Mouse (Mus musculus): ENCODE measurements around the gene Stxbp2.
"Not testable (repeated sequence)": the region's sequence is repeated elsewhere in the genome, so short reads cannot be mapped to it uniquely, and the experiment has no call there.

Gene Stxbp2

DNA sequence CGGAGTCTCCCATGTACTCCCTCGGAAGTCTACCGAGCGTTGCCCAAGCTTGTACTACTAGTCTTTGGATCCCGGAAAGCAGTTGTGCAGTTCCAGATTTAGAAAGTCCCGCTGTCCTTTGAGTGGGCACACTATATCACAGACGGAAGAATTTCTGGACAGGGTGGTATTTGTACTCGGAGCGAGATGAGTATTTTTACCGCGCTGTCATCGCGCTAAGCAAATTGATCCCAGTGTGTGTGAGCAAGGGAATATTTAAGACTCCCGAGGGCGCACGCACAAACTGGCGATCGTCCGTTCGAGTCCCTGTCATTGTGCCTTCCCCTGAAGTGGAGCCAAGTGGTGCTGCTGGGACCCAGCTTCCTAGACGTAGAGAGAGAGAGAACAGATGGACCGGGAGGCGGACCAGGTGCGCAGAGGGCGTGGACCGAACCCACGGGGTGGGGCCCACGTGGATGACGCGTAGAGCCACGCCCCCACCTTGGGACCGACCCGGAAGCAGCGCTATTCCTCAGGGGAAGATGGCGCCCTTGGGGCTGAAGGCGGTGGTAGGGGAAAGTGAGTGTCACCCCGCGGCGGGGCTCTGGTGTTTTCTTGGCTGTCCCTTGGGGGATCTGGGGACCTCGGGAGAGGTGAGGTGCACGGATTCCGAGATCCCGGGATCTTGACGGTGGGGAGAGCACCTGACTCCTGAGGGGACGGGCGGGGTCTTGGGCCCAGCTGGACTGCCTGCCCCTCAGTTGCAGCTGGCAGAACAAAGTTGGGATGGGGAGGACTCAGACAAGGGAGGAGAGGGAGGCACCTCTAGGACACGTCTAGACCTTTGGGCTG lies at the start of gene Stxbp2:
Gene Stxbp2 (plus strand): TSS at position 309 of the 831 bp plus-strand sequence.
- peak; percentile 70 for DNase-seq (ENCODE audit: low spot score in 2 of 2)

DNA sequence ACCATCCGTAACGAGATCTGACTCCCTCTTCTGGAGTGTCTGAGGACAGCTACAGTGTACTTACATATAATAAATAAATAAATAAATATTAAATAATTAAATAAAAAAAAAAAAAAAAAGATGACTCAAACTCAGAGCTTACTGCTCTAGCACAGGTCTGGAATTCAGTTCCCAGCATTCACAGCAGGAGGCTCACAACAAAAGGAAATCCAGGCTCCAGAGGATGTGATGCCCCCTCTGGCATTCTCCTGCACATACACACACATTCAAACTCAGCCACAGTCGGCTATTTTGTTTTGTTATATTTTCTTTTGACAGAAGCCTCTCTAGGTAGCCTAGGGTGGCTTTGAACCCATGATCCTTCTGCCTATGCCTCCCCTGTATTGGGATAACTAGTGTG lies 48.8 kb upstream of the Stxbp2 start:
- DNase-seq (ENCODE audit: low spot score in 2 of 2): not testable (repeated sequence)

DNA sequence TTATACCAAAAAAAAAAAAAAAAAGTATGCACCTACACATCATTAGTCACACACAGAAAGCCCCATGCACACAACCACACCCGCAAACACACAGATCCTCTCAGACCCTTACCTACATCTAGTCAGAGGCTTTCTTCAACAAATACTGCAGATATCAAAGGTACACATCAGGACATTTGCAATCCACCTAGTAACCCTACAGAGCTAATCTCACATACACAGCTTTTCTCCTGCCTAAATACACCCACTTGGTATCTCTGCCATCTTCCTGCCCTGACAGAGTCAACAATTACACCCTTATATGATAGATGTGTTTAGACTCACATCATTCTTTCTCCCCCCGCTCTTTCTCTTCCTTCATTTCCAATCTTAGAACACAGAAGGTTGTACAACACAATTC lies 44.3 kb upstream of the Stxbp2 start:
- no peak for DNase-seq (ENCODE audit: low spot score in 2 of 2)

DNA sequence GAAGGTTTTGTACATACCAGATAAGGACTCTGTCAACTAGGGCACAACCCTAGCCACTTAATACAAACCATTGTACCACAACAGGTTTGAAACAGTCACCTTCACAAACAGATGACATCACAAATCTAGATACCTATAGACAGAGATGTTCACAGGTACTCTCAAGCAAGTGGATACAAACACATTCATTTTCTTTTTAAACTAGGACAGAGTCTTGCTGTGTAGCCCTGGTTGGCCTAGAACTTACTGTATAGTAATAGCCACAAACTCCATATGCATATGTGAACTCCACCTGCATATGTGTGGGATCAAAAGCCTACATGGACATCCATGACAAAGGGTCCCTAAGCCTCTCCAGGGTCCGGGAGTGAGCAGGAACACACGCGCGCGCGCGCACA lies 43.8 kb upstream of the Stxbp2 start, which contains the start of gene Camsap3:
Gene Camsap3 (plus strand): TSS at position 301 of the 398 bp plus-strand sequence.
- no peak for DNase-seq (ENCODE audit: low spot score in 2 of 2)

DNA sequence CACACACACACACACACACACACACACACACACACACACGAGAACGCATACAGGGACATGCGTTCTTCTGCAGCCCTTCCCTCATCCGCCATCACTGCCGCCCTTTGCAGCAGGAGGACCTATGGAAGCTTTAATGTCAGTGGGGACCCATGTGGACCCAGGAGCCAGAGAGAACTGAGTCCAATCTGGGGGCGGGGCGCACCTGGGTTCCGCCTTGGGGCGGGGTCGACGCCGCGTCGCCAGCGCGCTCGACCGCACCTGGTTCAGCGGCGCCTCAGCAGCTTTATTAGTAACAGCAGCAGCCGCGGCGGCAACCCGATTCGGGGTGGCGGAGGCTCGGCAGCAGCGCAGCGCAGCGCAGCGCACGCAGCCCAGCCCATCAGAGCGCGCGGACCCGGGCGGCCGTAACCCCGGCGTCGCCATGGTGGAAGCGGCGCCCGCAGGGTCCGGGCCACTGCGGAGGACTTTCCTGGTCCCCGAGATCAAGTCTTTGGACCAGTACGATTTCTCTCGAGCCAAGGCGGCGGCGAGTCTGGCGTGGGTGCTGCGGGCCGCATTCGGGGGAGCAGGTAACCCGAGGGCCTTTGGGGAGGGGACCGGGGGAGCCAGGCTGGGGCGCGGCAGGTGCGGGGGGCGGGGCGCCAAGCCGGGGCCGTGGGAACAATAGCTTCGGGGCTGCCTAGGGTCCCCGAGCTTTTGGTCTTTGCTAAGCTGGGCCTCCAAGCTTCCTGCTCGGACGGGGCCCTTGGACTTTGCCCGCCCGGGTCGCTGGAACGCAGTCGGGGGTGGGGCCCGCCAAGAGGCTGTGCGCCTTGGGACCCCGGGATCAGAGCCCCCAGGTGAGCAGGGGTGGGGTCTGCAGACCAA lies 43.1 kb upstream of the Stxbp2 start:
- peak; percentile 72 to 78 for DNase-seq (ENCODE audit: low spot score in 2 of 2)

DNA sequence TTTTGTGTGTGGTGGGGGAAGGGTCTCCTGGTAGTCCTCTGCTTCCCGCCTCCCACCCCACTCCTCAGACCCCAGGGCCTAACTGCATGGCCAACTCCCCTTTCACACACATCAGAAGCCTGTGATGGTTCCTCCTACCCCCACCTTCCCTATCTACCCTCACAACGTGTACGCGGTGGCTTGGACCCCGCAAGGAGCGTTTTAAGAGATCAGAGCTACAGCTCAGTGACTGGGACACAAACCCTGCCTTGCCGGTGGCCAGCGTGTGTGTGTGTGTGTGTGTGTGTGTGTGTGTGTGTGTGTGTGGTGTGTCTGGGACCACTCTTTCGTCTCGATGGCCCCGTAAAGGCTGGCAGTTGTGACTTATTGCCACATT lies 42.5 kb upstream of the Stxbp2 start:
- DNase-seq (ENCODE audit: low spot score in 2 of 2): peak in 1 of 2 experiments; percentile 39

DNA sequence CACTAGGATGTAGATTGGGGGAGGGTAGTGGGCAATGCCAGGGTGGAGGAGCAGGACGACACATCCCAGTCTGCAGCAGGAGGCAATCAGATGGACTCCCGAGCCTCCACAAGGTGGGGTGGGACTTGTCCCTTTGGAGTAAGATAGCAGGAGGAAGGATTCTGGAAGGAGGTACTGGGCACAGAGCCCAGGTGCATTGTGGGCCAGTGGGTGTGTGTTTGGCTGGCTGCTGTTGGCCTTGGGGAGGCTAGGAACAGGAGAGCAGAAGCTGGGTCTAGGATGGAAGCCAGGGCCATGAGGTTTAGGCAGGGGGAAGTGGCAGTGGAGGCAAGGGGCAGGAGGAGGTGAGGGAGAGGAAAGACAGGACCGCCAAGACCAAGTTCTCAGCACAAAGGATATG lies 37.3 kb upstream of the Stxbp2 start:
- DNase-seq (ENCODE audit: low spot score in 2 of 2): no peak

DNA sequence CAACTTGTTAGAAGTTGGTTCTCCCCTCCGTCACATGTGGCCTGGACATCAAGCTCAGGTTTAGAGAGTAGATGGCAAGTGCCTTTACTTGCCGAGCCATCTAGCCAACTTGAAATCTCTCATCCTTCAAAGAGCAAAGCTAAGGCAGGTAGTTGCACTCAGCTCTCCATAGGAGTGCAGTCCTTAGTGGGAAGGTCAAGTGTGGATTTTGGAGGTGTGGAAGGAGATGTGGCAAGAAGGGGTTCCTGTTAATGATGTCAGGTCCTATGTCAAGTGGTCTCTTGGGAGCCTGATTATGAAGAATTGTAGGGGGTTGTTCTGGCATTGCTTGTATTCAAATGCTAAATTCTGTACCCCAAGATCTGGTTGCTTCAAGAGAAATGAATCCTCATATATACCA lies 36.3 kb upstream of the Stxbp2 start:
- no peak for DNase-seq (ENCODE audit: low spot score in 2 of 2)

DNA sequence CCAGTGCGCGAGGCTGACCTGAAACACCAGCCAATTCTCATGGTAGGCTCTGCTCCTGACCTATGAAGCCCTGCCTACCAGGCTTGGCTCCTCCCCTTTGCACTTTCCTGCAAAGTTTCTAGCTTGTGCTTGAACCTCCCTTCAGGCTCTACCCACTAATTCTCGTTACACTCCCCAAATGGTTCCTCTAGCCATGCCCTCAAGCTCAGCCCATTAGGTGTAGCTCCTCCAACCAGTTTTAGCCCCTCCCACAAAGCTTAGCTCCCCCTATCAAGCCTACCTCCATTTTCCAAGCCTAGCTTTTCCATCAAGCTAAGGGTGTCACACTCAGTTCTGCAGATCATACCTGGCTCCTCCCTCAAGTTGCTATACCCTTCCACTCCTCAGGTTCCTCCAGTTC lies 32.7 kb upstream of the Stxbp2 start:
- DNase-seq (ENCODE audit: low spot score in 2 of 2): no peak

DNA sequence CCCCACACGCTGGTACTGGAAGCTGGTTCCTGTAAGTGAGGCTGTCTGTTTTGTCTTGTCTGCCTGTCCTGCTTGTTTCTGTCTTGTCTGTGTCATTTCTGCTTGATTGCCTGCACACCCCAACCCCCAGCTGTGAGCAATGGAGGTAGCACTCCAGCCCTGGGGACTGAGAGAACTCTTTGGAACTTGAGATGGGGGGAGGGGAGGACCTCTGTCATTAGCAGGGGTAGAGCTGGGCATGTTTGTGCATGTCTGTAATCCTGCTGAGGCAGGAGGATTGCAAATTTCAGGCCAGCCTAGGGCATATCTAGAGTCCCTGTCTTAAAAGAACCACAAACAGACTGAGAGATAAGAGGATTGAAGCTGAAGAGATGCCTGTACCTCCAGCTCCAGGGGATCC lies 31.5 kb upstream of the Stxbp2 start:
- DNase-seq (ENCODE audit: low spot score in 2 of 2): no peak

DNA sequence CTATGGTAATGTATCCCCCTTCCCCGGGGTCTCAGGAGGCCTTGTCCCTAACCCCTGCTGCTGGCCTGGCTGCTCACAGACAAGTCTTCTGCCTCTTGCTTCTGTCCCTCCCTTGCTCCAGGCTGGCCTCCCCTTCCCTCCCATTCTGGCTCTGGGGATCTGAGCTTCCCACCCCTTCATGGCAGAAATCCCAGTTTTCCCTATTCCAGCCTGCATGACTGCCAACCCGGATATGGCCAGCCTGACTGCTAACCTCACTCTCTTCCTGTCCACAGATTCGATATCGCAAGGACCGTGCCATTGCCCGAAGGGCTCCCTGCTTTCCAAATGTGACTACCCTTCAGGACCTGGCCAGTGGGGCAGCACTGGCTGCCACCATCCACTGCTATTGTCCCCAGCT lies 30.4 kb upstream of the Stxbp2 start:
- DNase-seq (ENCODE audit: low spot score in 2 of 2): no peak

DNA sequence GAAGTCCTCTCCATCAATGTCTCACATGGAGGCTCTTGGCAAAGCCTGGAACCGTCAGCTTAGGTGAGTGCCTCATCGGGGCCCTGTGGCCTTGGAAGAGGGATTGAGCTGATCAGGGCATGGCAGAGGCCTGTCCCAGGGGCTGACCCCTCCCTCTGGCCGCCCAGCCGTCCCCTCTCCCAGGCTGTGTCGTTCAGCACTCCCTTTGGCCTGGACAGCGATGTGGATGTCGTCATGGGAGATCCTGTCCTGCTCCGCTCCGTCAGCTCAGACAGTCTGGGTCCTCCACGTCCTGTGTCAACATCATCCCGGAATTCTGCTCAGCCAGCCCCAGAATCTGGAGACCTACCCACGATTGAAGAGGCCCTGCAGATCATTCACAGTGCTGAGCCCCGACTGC lies 27.3 kb upstream of the Stxbp2 start:
- DNase-seq (ENCODE audit: low spot score in 2 of 2): no peak

DNA sequence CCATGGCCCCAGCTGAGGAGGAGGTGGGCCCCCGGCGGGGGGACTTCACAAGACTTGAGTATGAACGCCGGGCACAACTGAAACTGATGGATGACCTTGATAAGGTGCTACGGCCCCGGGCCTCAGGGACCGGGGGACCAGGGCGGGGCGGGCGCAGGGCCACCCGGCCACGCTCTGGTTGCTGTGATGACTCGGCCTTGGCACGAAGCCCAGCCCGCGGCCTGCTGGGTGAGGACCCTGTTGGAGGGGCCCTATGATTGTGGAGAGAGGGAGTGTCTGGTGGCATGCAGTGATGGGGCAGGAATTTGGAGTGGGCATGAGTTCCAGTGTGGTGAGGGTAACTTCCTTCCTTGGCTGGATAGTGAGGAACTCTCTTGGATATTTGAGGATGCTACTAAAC lies 24.2 kb upstream of the Stxbp2 start:
- no peak for DNase-seq (ENCODE audit: low spot score in 2 of 2)

DNA sequence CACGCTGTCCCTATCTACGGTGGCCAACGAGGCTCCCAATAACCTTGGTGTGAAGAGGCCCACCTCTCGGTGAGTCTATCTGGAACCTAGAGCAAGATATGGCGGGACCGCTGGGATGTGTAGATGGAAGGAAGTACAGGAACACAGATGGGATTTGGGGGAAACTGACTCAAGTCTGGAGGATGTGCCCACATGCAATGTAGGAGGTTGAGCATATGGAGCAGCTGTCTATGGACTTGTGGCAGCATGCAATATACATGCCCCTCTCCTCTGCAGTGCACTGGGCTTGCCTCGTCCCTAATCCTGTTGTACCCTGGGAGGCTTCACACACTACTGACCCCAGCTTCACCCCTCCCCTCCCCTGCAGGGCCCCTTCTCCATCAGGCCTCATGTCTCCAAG lies 22.9 kb upstream of the Stxbp2 start:
- peak in 1 of 2 experiments; percentile 47 for DNase-seq (ENCODE audit: low spot score in 2 of 2)

DNA sequence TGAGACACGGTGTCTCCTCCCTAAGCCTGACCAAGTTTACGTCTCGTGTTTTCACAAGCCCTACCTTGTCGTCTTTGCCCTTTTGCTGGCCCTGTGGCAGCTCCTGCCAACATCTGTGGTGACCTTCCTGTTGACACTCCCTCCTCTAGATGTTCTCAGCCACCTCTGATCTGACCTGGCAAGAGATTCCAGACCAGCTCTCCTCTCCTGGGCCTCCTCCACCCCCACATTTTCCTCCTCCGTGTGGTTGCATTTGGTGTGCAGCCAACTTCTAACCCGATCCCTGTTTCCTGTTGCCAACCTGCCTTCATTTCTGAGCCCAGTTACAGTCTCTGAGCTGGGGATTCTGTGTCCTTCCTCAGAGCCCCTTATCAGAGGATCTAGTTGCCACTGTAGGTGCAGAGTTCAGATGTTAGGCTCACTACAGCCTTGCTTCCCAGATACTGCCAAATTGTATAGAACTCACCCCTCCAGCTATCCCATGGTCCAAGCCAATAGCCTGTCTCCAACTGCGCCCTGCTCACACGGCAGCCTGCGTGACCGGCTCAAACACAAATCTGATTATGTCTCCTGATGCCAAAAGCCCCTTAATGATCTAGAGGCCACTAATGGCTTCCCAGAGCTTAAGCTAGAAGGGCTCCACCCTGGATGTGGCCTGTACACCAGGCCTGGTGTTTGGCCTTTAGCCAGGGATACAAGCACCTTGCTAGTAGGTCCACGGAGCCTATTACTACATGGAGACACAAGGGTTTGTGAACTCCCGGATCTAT lies 21.5 kb upstream of the Stxbp2 start:
- no peak for DNase-seq (ENCODE audit: low spot score in 2 of 2)

DNA sequence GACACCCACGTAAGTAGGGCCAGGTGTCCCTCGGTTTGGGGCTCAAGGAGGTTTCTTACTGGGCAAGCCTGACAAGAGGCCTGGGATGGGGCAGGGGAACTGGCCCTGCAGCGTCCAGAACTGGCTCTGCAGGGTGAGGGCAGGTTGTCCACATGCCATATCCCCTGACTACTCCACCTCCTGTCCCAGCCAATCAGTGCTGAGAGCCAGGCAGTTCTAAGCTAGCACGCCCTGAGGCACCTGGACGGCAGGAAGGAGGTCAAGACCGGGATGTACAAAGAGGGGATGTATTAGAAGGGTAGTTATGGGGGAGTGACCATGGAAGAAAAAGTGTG lies 21.0 kb upstream of the Stxbp2 start:
- DNase-seq (ENCODE audit: low spot score in 2 of 2): no peak

DNA sequence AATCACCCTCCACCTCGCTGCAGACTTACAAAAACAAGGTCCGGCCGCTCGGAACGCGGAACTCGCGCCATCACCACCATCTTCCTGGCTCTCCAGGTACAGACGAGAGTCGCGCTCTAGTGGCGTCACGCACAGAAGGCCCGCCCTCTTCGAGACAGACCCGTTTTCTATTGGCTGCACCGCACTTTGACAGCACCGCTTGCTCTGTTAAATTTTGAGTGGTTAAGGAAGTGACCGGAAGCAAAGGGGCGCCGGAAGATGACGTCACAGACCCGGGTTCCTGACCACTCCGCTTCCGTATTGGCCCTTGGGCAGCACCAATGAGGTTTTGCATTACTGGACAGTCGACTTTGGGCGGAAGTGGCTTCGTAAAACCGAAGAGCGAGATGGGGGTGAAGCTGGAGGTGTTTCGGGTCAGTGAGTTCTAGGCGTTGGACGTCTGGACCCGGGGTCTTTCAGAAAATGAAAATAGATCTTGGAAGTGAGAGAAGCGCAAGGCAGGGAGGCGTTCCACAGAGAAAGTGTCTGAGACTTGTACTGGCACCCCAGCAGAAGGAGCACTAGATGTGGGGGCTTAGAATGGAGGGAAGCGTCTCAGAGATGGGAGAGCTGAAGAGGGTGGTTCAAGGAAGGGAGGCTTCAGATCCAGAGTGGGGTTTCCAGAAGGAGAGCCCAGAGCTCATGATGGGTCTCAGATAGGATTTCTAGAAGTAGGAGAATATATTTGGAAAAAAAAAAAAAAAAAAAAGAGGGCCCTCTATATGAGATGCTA lies 9.4 kb upstream of the Stxbp2 start, which contains the start of the genes Xab2 and Pet100:
Gene Xab2 (minus strand): TSS at position 118 of the 772 bp plus-strand sequence.
Gene Pet100 (plus strand): TSS at position 350 of the 772 bp plus-strand sequence.
- DNase-seq (ENCODE audit: low spot score in 2 of 2): peak; percentile 99 to 100

DNA sequence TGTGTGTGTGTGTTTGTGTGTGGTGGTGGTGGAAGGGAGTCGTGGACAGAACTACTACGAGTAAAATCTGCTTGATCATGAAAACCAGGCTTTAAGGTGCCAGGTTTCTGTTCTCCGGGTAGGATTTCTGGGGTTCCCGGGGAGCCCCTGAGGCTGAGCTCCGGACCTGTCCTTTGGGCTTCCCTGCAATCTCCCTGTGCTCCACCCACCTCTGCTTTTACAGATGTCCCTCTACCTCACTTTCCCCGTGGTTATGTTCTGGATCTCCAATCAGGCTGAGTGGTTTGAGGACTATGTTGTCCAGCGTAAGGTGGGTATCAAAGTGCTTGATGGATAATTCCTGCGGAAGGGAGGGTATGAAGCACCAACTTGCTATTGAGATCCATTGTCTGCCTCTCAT lies 8.6 kb upstream of the Stxbp2 start:
- DNase-seq (ENCODE audit: low spot score in 2 of 2): no peak

DNA sequence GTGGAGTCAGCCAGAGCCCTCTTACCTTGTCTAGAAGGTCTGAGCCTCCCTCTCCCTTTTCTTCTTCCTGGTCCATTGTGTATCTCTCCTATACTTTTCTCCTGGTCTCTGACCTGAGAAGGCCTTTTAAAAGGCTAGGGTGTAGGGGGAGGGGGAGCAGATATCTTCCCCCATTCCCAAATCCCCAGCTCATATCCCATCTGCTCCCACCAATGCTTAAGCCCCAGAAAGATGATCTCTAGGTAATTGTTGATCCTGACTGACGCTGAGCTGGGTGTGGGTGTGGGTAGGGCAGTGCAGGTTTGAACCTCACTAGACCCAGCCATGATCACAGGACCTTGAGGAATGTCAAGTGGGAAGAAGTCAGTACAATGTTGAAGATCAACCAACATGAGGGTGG lies 5.3 kb upstream of the Stxbp2 start, which contains the start of gene Pcp2:
Gene Pcp2 (minus strand): TSS at position 101 of the 400 bp plus-strand sequence.
- DNase-seq (ENCODE audit: low spot score in 2 of 2): no peak

DNA sequence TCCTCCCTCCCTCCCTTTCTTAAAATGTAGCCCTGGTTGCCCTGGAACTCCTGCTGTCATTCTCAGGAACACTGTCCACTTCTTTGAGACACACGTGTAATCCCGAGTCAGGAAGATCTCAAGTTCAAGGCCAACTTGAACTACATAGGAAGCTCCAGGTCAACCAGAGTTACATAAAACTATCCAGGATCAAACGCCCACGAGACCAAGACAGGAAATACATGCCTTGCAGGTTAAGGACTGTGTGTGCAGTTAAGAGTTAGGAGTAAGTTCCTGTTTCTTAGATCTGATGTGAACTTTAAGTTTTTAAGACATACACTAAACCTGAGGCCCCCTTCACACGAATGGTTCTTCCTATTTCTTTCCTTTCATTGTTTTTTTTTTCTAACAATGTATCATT lies 3.8 kb upstream of the Stxbp2 start:
- no peak for DNase-seq (ENCODE audit: low spot score in 2 of 2)

DNA sequence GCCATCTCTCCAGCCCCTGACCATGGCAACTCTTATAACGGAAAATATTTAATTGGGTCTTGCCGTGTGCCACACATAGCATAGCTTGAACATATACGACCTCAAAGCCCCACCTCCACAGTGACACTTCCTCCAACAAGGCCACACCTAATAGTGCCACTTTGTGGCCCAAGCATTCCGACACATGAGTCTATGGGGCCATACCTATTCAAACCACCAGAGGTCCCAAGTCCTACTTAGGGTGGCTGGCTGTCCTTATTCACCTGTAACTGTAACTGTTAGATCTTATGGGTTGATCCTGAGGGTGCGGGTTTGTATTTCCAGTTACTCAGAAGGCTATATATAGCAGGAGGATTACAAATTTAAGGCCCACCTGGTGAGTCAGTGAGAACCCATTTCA lies 2.7 kb upstream of the Stxbp2 start:
- peak in 1 of 2 experiments; percentile 47 for DNase-seq (ENCODE audit: low spot score in 2 of 2)

Data from right cerebral cortex, adult 2 months (tissue).